Comparison of ENCODE assay signal across 21 mouse cellular contexts in genomic region chr12:83758735-83759134, GRCm38 (mm10). TPM values are rescaled to one million over a fixed set of nuclear protein-coding genes. Genes with fewer than 3 reads are reported as not detected.
DNase-seq lines count a peak whose midpoint lies in the region; ATAC-seq and TF ChIP-seq lines count a peak whose summit lies in the region.
"Had no signal": no experiment of that assay in that cellular context is flagged by ENCODE, and none has a peak within 500 bp of the region (broad histone marks: within the 10 kb centered on the region; RNA-seq: fewer than 3 reads in every experiment).

No protein-coding gene starts in this region.

- peaks cover 27% of the 10 kb centered on the region for H3K4me1 ChIP-seq in E14TG2a.4 (replicated peaks; ENCODE audit: low read depth, low read length)
- H3K4me1 ChIP-seq in stomach, embryonic 16.5 days (ENCODE audit: control insufficient read depth, insufficient read depth, low read length) = peaks cover 12% of the 10 kb centered on the region
- peaks cover 8% of the 10 kb centered on the region for H3K4me1 ChIP-seq in forebrain, embryonic 14.5 days (ENCODE audit: control insufficient read depth, insufficient read depth, low read length)

- H3K9me3 ChIP-seq in E14TG2a.4 (ENCODE audit: low read length) = no peaks in the 10 kb centered on the region
- H3K9me3 ChIP-seq in stomach, embryonic 16.5 days (replicated peaks; ENCODE audit: control insufficient read depth, low read length) = no peaks in the 10 kb centered on the region
- no peaks in the 10 kb centered on the region for H3K9me3 ChIP-seq in forebrain, embryonic 14.5 days (replicated peaks; ENCODE audit: control insufficient read depth, low read length)
- H3K9me3 ChIP-seq: embryonic facial prominence, embryonic 10.5 days; embryonic facial prominence, embryonic 12.5 days; forebrain, embryonic 13.5 days had no signal

- no peaks in the 10 kb centered on the region for H3K36me3 ChIP-seq in E14TG2a.4 (ENCODE audit: insufficient read depth, low read length)
- no peaks in the 10 kb centered on the region for H3K36me3 ChIP-seq in stomach, embryonic 16.5 days (ENCODE audit: control insufficient read depth, insufficient read depth, low read length)
- H3K36me3 ChIP-seq in forebrain, embryonic 14.5 days (ENCODE audit: control insufficient read depth, insufficient read depth, low read length) = no peaks in the 10 kb centered on the region
- H3K36me3 ChIP-seq: embryonic facial prominence, embryonic 10.5 days; embryonic facial prominence, embryonic 12.5 days had no signal

- DNase-seq in ES-CJ7 (ENCODE audit: low read depth, low spot score) = peak; percentile 66
- DNase-seq in R1 (ENCODE audit: low read depth, low spot score) = peak; percentile 70
- DNase-seq in forebrain, embryonic 14.5 days (ENCODE audit: low spot score) = no peak
- no peak for DNase-seq in cerebellum, adult 11-12 months
- no peak for DNase-seq in left cerebral cortex, postnatal 10 days (ENCODE audit: extremely low spot score in 1 of 2, low spot score in 2 of 2)
- DNase-seq in layer of hippocampus, postnatal 14 days (ENCODE audit: low spot score in 2 of 2) = no peak
- DNase-seq: adrenal gland, postnatal 10 days; adrenal gland, postnatal 25 days; cerebellum, adult 11 months; cerebellum, adult 2 months; cerebellum, adult 9-10 months; cerebellum, postnatal 10 days; cerebellum, postnatal 25 days had no signal

- no peak for TF ChIP-seq CTCF in E14TG2a.4 (conservative IDR thresholded peaks at IDR 0.05; ENCODE audit: low read length)

- no peak overlapping the region for H3K27ac ChIP-seq in stomach, embryonic 16.5 days (ENCODE audit: low read length)
- no peak overlapping the region for H3K27ac ChIP-seq in forebrain, embryonic 14.5 days (ENCODE audit: low read depth, low read length)
- H3K27ac ChIP-seq: embryonic facial prominence, embryonic 10.5 days; embryonic facial prominence, embryonic 12.5 days; forebrain, embryonic 13.5 days had no signal

- H3K4me3 ChIP-seq in E14TG2a.4 (replicated peaks; ENCODE audit: low read length) = peak overlapping the region; percentile 39; the same call in 1 of the 2 replicates
- H3K4me3 ChIP-seq in stomach, embryonic 16.5 days (replicated peaks; ENCODE audit: low read length) = no peak overlapping the region
- H3K4me3 ChIP-seq in forebrain, embryonic 14.5 days (ENCODE audit: low read depth, low read length) = no peak overlapping the region
- H3K4me3 ChIP-seq: embryonic facial prominence, embryonic 10.5 days; embryonic facial prominence, embryonic 12.5 days; forebrain, embryonic 13.5 days had no signal

- H3K27me3 ChIP-seq in E14TG2a.4 (ENCODE audit: insufficient read depth, low read length) = peaks cover 16% of the 10 kb centered on the region
- no peaks in the 10 kb centered on the region for H3K27me3 ChIP-seq in stomach, embryonic 16.5 days (ENCODE audit: control insufficient read depth, insufficient read depth, low read length)
- H3K27me3 ChIP-seq in forebrain, embryonic 14.5 days (replicated peaks; ENCODE audit: control insufficient read depth, insufficient read depth, low read length) = no peaks in the 10 kb centered on the region
- H3K27me3 ChIP-seq: CH12.LX; embryonic facial prominence, embryonic 12.5 days; forebrain, embryonic 13.5 days had no signal

- H3K9ac ChIP-seq in stomach, embryonic 16.5 days (ENCODE audit: low read length) = no peak overlapping the region
- no peak overlapping the region for H3K9ac ChIP-seq in forebrain, embryonic 14.5 days (ENCODE audit: low read length)
- H3K9ac ChIP-seq: embryonic facial prominence, embryonic 12.5 days; forebrain, embryonic 13.5 days had no signal

- 72% methylated on average over 10 of the region's 10 CpGs for WGBS in stomach, embryonic 16.5 days
- 67% methylated on average over 10 of the region's 10 CpGs for WGBS in forebrain, embryonic 14.5 days

- intact Hi-C loops in left cerebral cortex, postnatal 10 days (cut with DNase I) = no loop called here

- H3K4me2 ChIP-seq in stomach, embryonic 16.5 days (ENCODE audit: low read depth, low read length) = no peak overlapping the region
- H3K4me2 ChIP-seq in forebrain, embryonic 14.5 days (ENCODE audit: low read length) = no peak overlapping the region
- H3K4me2 ChIP-seq: embryonic facial prominence, embryonic 12.5 days; forebrain, embryonic 13.5 days had no signal

- peak; percentile 18; the same call in 1 of the 2 replicates for ATAC-seq in stomach, embryonic 16.5 days (ENCODE audit: insufficient read depth, low FRiP score)
- no peak for ATAC-seq in forebrain, embryonic 14.5 days
- ATAC-seq: CD4-positive, CD25-positive, alpha-beta regulatory T cell, adult 4 months; forebrain, embryonic 13.5 days; forebrain, embryonic 16.5 days had no signal

RNA-seq across cellular contexts. Expression of gene Papln, which starts 4.7 kb away (rescaled TPM):
- polyA plus RNA-seq in stomach, embryonic 16.5 days (2015; fragmentation: Nextera tagmentation; extraction: Ambion mirVana) = 4.3 and 4.9 TPM in 2 replicates
- 0.09 and 0.11 TPM in 2 replicates for polyA plus RNA-seq in forebrain, embryonic 14.5 days (2014; fragmentation: Nextera tagmentation; extraction: Ambion mirVana)
- total RNA-seq in left cerebral cortex, postnatal 10 days (2021) = 10 to 100 TPM; 23.1 to 26.2 TPM
- total RNA-seq in layer of hippocampus, postnatal 14 days (2021) = 1 to 10 TPM; 1.4 to 3.7 TPM
- polyA plus RNA-seq: CD4-positive, CD25-positive, alpha-beta regulatory T cell, adult 4 months had no signal

Comparison
In these comparisons a context has a peak if more than half of its experiments do, and no peak if none do; other contexts are left out.
1. DNase-seq: peak in ES-CJ7 (single experiment) and R1 (single experiment); none in forebrain, embryonic 14.5 days (single experiment), cerebellum, adult 11-12 months (single experiment), left cerebral cortex, postnatal 10 days (0 of 2) and layer of hippocampus, postnatal 14 days (0 of 2).
2. RNA of gene Papln, which starts 4.7 kb away (total RNA-seq): 23.1 to 26.2 TPM in left cerebral cortex, postnatal 10 days; 1.4 to 3.7 TPM in layer of hippocampus, postnatal 14 days; every median in the first group is over 4 times any median in the second.